Mouse (Mus musculus) layer of hippocampus, adult 8-10 months (tissue): ENCODE data around the gene St3gal4. TPM values are rescaled to one million over a fixed set of nuclear protein-coding genes. Genes with fewer than 3 reads are reported as not detected.

ENCODE experiments used
- DNase-seq, 2 experiments: peaks; one replicate each; pipeline ENCODE4 v3.0.0; 2022; ENCODE audit warnings: low spot score in 2 of 2
- total RNA-seq, 4 experiments: library from RNA; stranded (reverse); gene quantifications; 2 replicates each; pipeline ENCODE4 v1.2.4; 2022

The St3gal4 gene
- total RNA-seq, 4 experiments from 2014 or later, result 23.3 to 29.6 (median 26.6) TPM

DNA sequence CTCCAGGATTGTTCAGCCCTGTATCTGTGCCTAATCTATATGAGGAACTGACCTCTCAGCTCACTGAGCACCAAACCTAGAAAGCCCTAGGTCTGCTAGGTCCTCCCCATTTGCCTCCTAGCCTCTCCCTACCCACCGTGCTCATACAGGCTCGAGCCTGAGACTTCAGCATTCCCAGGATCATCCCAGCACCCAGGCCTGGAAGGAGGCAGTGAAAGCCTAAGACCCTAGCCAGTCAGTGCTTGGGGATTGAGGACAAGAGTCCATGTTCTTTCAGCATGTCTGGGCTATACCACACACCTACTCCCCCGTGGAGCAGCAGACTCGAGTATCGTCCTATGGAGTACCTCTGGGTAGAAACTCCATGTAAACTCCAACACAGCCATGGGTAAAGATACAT is 11.7 kb downstream of the St3gal4 start:
- DNase-seq, result peak in 1 of 2 experiments; percentile 2

GRCm38 (mm10) chr9:35105884-35106880 is 12.9 kb downstream of the St3gal4 start:
- no peak for DNase-seq

DNA sequence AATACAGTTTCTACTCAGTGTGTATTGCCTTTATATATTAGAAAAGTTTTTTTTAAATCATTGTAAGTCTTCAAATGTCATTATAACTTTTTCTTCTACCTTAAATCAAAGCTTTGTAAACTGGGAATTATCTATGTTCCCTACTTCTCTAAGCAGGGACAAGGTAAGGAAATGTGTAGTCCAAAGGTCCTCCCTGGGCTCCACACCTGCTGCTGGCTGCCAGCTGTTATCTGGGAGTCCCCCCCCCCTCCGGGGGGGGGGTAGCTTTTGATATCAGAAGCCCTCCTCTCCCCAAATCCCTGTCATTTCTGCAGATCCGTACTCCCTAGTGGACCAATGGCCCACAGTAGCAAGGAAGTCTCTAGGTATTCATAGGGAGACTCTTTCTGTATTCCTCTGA is 13.6 kb downstream of the St3gal4 start:
- no peak for DNase-seq

- no peak for DNase-seq
Measured at GRCm38 (mm10) chr9:35104711-35105110, 14.4 kb downstream of the St3gal4 start.

DNA sequence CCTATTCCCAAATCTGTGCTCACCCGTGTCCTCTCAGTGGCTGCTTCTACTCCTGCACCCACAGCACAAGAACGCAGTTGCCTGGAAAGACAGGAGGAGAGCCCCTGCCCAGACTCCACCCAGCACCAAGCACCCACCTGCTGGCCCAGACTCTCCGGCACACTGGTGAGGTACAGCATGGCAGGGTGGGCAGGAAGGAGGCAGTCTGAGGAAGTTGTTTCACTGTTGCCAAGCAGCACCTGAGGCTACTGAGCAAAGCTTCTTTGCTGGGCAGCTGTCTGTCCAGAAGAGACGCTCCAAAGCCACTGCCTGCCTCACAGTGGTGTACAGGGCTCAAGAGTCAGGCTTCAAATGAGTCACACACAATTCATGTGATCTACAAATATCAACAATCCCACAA is 20.3 kb downstream of the St3gal4 start:
- DNase-seq, result no peak

- no peak for DNase-seq
Measured at GRCm38 (mm10) chr9:35097901-35098300, 21.2 kb downstream of the St3gal4 start.

GRCm38 (mm10) chr9:35095726-35096125 is 23.3 kb downstream of the St3gal4 start:
- no peak for DNase-seq

DNA sequence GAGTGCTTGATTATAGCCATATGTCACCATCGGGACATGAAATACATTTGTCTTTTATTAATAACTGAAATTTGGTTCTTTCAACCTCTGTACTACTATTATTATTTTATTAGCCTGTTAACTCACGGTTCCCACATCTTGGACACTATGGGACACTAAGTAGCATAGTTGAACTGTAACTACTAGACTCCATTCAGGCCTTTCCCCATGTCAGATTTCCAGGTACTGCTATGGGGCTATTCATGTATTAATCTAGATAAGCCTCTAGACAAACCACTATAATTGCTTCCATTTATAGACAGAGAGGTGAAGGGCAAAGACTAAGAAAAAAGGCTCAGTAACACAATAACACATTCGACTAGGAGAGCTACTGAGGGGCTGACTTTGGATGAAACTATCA is 25.7 kb downstream of the St3gal4 start:
- DNase-seq, result no peak

DNA sequence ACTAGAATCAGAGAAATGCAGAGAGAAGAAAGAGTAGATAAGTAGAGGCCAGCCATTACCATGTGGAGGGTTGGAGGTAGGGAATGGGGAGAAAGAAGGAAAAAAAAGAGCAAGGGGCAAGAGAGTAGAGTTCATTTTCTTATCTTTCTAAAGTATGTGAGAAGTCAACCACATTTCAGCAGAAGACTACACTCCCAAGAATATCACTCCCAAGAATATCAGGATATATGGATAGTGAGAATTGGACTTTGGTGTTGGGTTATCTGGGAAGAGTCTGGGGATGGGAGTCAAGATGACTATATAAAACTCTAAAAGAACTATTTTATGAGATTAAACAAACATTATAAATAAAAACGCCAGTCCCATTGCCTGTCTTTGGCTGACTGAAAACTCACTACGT is 26.2 kb downstream of the St3gal4 start:
- DNase-seq, result no peak

DNA sequence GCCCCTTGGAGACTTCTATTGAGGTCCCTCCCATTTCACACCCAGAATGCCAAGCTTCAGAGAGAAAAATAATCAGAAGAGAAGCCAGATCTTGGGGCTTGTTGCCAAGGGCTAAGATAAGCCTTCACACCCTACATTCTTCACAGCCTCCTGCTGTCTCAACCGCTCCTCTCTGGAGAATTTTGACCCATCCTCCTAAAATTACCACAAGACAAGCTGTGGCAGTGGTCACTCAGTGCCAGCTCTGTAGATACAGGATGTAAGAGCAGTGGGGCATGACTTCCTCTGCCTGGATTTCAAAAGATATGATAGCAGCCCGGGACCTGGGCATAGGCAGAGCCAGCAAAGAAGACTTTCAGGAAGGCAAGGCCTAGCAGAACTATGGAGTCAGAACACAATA is 57.6 kb downstream of the St3gal4 start:
- no peak for DNase-seq

DNA sequence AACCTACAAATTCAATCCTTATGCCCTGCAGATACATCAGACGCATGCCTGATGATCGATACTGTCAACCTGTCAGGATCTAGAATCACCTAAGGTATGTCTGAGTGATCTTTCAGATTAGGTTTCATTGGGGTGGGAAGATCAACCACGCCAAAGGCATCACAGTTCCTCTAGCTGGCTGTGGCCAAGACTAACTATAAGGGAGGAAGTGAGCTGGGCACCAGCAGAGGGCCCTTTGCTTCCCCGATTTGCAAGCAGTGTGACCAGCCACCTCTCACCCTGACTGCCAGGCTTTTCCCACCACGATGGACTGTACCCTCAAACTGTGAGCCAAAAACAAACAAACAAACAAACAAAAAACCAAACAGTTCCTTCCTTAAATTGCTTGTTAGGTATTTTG is 59.2 kb downstream of the St3gal4 start:
- DNase-seq, result no peak

DNA sequence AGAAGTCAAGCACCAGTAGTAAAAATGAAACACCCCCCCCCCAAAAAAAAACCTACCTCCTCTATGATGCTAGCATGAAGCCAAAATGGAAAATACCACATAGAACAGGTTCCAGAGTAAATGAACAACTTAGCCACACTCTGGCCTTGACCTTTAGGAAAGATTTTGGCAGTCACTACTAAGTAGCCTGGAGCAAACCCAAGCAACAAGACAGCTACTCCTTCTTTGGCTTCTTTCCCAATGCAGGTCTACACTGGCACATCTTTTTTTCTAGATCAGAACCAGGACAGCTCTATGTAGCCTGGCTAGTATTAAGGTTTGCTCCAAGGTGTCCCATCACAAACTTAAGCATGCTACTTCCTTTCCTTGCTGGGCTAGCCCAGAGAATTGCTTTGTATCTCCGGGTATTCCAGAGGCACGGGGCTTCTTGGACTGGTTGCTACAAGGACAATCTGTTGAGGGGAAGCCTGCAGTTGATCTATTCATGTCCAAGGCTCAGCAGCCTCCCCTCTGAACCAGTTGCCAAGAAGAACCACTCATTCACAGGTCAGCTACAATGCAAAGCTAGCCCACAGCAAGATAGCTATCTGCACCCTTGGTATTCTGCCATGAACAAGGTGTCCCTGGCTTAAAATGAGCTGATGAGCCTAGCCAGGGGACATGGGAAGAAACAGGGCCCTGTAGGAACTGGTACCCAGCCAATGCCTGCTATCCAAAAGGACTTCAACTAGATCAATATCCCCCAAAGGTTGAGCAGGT is 60.3 kb downstream of the St3gal4 start:
- no peak for DNase-seq

- DNase-seq, result no peak
Measured at GRCm38 (mm10) chr9:35058186-35058585, 60.9 kb downstream of the St3gal4 start.

DNA sequence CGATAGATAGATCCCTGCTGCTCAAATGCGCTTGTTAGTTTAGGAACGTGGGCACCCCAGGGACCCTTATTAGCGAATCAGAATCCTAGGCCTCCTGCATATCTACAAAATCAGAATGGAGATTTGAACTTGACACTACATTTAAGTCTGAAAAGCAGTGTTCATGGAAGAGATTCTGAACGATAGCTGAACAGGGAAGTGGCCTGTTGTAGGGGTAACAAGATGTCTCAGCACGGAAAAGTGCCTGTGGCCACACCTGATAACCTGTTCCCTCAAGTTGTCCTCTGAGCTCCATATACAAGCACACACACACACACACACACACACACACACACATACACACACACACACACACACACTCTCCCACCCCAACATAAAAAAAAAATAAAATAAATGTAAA is 61.4 kb downstream of the St3gal4 start:
- no peak for DNase-seq

DNA sequence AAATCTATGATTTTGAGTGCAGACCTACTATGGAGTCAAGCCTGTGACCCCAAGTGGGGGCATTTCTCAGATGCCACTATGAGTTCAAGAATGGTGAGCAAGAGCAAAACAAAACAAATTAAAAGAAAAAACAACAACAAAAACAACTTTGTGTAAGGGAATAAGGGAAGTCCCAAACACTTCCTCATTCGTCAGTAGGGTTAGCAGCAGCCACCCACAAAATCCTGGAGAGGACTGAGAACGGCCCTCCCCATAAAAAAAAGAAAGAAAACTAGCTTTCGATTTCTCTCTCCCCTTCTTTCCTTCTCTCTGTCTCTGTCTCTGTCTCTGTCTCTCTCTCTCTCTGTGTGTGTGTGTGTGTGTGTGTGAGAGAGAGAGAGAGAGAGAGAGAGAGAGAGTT is 62.5 kb downstream of the St3gal4 start:
- DNase-seq, result no peak

DNA sequence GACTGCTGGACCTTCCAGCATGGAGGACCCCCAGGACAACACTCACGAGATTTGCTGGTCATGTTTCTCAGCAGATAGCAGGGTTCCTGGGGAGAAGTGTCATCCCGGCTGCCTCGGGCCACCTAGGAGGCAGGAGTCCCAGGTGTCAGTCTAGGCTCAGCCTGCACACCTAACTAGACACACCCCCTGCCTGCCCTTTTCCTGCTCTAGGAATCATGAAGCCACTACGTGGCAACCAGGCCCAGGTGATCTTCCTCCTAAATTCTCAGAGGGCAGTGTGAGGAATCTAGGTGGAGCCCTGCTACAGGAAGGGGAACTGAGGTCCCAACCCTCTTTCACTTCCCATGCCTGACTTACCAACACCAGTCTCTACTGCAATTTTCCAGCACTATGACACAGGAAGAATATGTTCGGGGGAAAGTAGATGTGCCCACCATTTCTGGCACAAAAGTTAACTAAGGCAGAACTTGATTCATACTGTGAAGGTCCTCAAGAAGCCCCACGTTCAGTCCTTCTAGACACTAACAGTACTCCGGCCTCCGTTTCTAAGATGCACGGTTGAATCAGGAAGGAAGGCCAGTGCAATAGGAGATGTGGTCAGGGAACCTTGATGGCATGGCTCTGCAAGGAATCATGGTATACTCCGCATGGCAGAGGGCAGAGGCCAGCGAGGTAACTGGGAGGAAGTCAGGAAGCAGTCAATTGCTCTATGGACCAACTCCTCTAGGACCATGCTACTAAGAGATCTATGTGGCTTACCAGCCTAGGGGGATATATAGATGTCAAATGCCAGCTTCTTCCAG is 63.3 kb downstream of the St3gal4 start:
- DNase-seq, result no peak

- DNase-seq, result no peak
Measured at GRCm38 (mm10) chr9:35053669-35054068, 65.4 kb downstream of the St3gal4 start.

DNA sequence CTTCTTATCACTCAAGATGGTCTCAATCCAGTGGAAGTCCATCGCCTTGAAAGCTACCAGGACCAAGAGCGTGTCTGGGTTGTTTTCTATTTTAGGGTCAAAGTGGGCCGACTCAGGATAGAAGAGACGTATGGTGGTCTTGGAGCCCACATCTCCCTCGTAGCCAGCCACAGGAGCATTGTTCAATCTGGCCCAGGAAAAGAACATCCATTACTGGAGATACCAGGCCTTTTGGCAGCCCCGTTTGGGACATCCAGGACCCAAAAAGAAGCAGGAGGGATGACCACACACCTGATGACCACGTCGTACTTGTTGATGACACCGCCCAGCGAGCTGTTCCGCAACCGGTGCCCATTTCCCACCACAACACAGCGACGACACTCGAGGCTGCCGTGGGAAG is 66.0 kb downstream of the St3gal4 start:
- no peak for DNase-seq

DNA sequence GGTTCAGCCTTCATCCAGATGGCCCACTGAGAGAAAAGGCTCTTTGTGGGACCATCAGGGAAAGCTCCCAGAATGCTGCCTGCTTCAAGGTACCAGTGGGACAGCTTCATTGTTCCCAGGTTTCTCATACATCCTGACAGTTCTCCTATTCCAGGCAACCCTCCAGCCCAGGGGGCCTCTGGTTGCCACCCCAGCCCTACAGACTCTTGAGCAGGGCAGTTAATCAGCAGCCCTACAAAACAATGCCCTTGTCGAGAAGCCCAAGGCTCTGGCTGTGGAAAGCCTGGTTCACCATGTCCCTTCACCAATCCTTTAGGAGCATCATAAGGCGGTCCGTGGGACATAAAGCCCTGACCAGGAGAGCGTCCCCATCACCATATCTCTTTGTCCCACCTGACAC is 66.4 kb downstream of the St3gal4 start:
- no peak for DNase-seq

DNA sequence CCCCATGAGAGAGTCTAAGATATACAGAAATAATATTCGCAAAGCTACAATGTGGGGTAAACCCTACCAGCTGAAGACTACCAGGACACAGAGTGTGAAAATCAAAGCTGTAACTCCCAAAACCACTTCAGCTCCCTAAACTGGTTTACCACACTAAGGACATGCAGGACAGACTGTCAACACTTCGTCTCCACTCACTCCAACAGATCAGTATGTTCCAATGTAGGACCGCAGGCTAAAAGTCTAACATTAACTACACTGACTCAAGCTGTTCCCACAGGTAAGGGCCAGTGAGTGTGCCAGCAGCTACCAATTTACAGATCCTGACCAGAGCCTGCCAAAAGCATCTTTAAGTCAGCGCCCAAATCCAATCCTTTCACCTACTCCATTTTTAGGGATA is 67.4 kb downstream of the St3gal4 start:
- DNase-seq, result no peak

GRCm38 (mm10) chr9:35050701-35051454 is 68.2 kb downstream of the St3gal4 start:
- DNase-seq, result no peak
